Mouse (Mus musculus) MEL (cell line): ENCODE measurements around the gene Rgs12.

Experiments
- CTCF ChIP-seq, 3 experiments: IDR thresholded peaks in 2 of 3; conservative IDR thresholded peaks in 1 of 3; 2 replicates each; pipeline ENCODE4 v1.5.1; 2011 to 2012; ENCODE audit warnings: low read length in 3 of 3, low read depth in 2 of 3, mild to moderate bottlenecking in 2 of 3, improper control_type of control experiment in 1 of 3, inconsistent platforms in 1 of 3, mixed read lengths in 1 of 3, moderate library complexity in 1 of 3; ENCODE audit not compliant: control insufficient read depth in 1 of 3, insufficient read depth in 1 of 3, poor library complexity in 1 of 3, severe bottlenecking in 1 of 3
- ETS1 ChIP-seq: IDR thresholded peaks from 2 replicates; pipeline ENCODE4 v1.6.1; 2012; ENCODE audit warnings: low read depth, mild to moderate bottlenecking, inconsistent platforms, low read length, improper control_type of control experiment, moderate library complexity
- JUND ChIP-seq: IDR thresholded peaks from 2 replicates; pipeline ENCODE4 v1.6.1; 2011; ENCODE audit warnings: low read depth, mild to moderate bottlenecking, improper control_type of control experiment, low read length
- MYC ChIP-seq: IDR thresholded peaks from 2 replicates; pipeline ENCODE4 v1.6.1; 2011; ENCODE audit warnings: low read depth, mild to moderate bottlenecking, low read length, improper control_type of control experiment, moderate library complexity
- NRF1 ChIP-seq: IDR thresholded peaks from 2 replicates; pipeline ENCODE4 v1.6.1; 2014; ENCODE audit warnings: low read depth, mild to moderate bottlenecking, inconsistent platforms, low read length, improper control_type of control experiment, moderate library complexity; ENCODE audit not compliant: poor library complexity, insufficient read depth, severe bottlenecking
- POLR2A ChIP-seq, 2 experiments: IDR thresholded peaks; 2 replicates each; pipeline ENCODE4 v1.6.1; 2011 to 2012; ENCODE audit warnings: low read length in 2 of 2, mild to moderate bottlenecking in 2 of 2, control low read depth in 1 of 2, improper control_type of control experiment in 1 of 2, low read depth in 1 of 2, moderate library complexity in 1 of 2; ENCODE audit not compliant: control insufficient read depth in 1 of 2, insufficient read depth in 1 of 2, poor library complexity in 1 of 2
- RAD21 ChIP-seq: IDR thresholded peaks from 2 replicates; pipeline ENCODE4 v1.6.1; 2011; ENCODE audit warnings: mild to moderate bottlenecking, low read depth, low read length, improper control_type of control experiment

DNA sequence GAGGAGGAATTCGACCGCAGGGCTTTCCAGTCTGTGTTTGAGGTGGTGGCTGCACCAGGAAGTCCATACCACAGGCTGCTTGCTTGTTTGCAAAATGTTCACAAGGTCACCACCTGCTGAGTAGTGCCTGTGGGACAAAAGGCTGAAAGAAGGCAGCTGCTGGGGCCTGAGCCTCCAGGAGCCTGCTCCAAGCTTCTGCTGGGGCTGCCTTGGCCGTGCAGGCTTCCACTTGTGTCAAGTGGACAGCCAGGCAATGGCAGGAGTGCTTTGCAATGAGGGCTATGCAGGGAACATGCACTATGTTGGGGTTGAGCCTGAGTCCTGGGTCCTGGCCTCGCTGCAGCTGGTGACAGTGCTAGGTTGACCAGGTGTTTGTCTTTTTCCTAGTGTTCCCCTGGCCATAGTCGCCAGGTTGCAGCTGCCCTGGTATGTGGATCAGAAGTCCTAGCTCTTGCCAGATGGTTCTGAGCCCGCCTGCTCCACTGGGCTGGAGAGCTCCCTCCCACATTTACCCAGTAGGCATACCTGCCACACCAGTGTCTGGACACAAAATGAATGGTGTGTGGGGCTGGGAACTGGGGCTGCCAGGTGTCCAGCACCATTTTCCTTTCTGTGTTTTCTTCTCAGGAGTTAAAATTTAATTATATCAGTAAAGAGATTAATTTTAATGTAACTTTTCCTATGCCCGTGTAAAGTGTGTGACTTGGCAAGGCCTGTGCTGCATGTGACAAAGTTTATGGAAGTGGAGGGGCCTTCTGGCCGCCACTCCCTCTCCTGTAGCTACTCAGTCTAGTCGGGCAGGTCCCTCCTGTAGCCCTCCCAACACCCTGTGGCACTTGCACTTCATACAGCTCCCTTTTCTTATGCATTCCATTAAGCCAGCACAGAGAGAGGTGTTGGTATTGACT, 40.3 kb upstream of the Rgs12 start:
- TF ChIP-seq CTCF (IDR thresholded peaks at IDR 0.05 in 2 of 3, conservative IDR thresholded peaks at IDR 0.05 in 1 of 3; ENCODE audit: control insufficient read depth in 1 of 3, insufficient read depth in 1 of 3, low read depth in 2 of 3, low read length in 3 of 3, poor library complexity in 1 of 3, severe bottlenecking in 1 of 3) = no peak
- no peak for TF ChIP-seq JUND
- TF ChIP-seq POLR2A (IDR thresholded peaks at IDR 0.05; ENCODE audit: control insufficient read depth in 1 of 2, insufficient read depth in 1 of 2, low read depth in 1 of 2, low read length in 2 of 2, poor library complexity in 1 of 2) = no peak
- no peak for TF ChIP-seq NRF1
- TF ChIP-seq ETS1 = no peak
- TF ChIP-seq MYC = no peak
- TF ChIP-seq RAD21 = no peak
